Mouse (Mus musculus) neural tube, embryonic 12.5 days (tissue): ENCODE data around the gene Kat2a. TPM values are rescaled to one million over a fixed set of nuclear protein-coding genes. Genes with fewer than 3 reads are reported as not detected.

Experiments
- ATAC-seq: fragments of 200-750 bp; cut with Nextera tagmentation; 2 replicates; pipeline ENCODE4 v1.8.0; 2017; ENCODE audit warnings: low read depth, mild to moderate bottlenecking, moderate TSS enrichment, moderate library complexity; ENCODE audit not compliant: low FRiP score
- H3K27ac ChIP-seq: fragments of 300-500 bp; sonication (generic); 2 replicates; pipeline ENCODE4 v1.5.1; 2016
- H3K27me3 ChIP-seq: fragments of 300-500 bp; sonication (generic); replicated peaks from 2 replicates; pipeline ENCODE4 v1.6.1; 2016; ENCODE audit warnings: mild to moderate bottlenecking
- H3K36me3 ChIP-seq: fragments of 300-500 bp; sonication (generic); 2 replicates; pipeline ENCODE4 v1.6.1; 2016; ENCODE audit warnings: mild to moderate bottlenecking
- H3K4me1 ChIP-seq: fragments of 300-500 bp; sonication (generic); 2 replicates; pipeline ENCODE4 v1.6.1; 2016
- H3K4me2 ChIP-seq: fragments of 300-500 bp; sonication (generic); replicated peaks from 2 replicates; pipeline ENCODE4 v1.6.1; 2016; ENCODE audit warnings: mild to moderate bottlenecking
- H3K4me3 ChIP-seq: fragments of 300-500 bp; sonication (generic); 2 replicates; pipeline ENCODE4 v1.5.1; 2016
- H3K9ac ChIP-seq: fragments of 300-500 bp; sonication (generic); 2 replicates; pipeline ENCODE4 v1.6.1; 2016; ENCODE audit warnings: mild to moderate bottlenecking
- H3K9me3 ChIP-seq: fragments of 300-500 bp; sonication (generic); 2 replicates; pipeline ENCODE4 v1.6.1; 2016; ENCODE audit warnings: mild to moderate bottlenecking
- WGBS: fragments of 180-500 bp; shearing (Covaris S2); methylation state at CpG from one replicate; pipeline ENCODE4 v1.1.7; 2016; 5-methylcytosine and 5-hydroxymethylcytosine counted together
- polyA plus RNA-seq: library from polyadenylated mRNA; unstranded; fragments of >200 nt; fragmentation: Nextera tagmentation; extraction: Ambion mirVana; gene quantifications from 2 replicates; pipeline ENCODE4 v1.2.1, GENCODE M21; 2016

The Kat2a gene
- polyA plus RNA-seq, 1 experiment from 2014 or later = 64.7 TPM

GRCm38 (mm10) chr11:100730477-100731205 is 18.4 kb upstream of the Kat2a start:
- no peaks in the 10 kb centered on the region for H3K9me3 ChIP-seq
- 0 out of 2 replicates have a peak, but pooled peaks cover 1% of the 10 kb centered on the region for H3K4me1 ChIP-seq
- H3K4me2 ChIP-seq = no peak overlapping the region
- no peaks in the 10 kb centered on the region for H3K27me3 ChIP-seq
- 0 out of 2 replicates have a peak overlapping the region, but pooled peaks have one; percentile 8 for H3K9ac ChIP-seq
- H3K36me3 ChIP-seq = peaks cover 31% of the 10 kb centered on the region
- 91% methylated on average over 6 of the region's 6 CpGs for WGBS
- ATAC-seq = no peak
- H3K4me3 ChIP-seq = no peak overlapping the region
- no peak overlapping the region for H3K27ac ChIP-seq

GRCm38 (mm10) chr11:100729976-100730375 is 17.7 kb upstream of the Kat2a start:
- Histone ChIP-seq H3K4me2 (no peak overlapping the region), H3K9ac (no peak overlapping the region), H3K4me1 (no peaks in the 10 kb centered on the region), H3K27ac (no peak overlapping the region), H3K4me3 (no peak overlapping the region), H3K9me3 (no peaks in the 10 kb centered on the region), H3K36me3 (peaks cover 31% of the 10 kb centered on the region), H3K27me3 (no peaks in the 10 kb centered on the region)
- no peak for ATAC-seq
- WGBS = 87% methylated on average over 4 of the region's 4 CpGs

GRCm38 (mm10) chr11:100728601-100729000 is 16.3 kb upstream of the Kat2a start:
- 91% methylated on average over 6 of the region's 6 CpGs for WGBS
- no peak overlapping the region for H3K4me3 ChIP-seq
- ATAC-seq = no peak
- H3K4me2 ChIP-seq = no peak overlapping the region
- H3K27me3 ChIP-seq = no peaks in the 10 kb centered on the region
- H3K9me3 ChIP-seq = no peaks in the 10 kb centered on the region
- H3K27ac ChIP-seq = no peak overlapping the region
- H3K9ac ChIP-seq = no peak overlapping the region
- H3K36me3 ChIP-seq = peaks cover 31% of the 10 kb centered on the region
- H3K4me1 ChIP-seq = 0 out of 2 replicates have a peak, but pooled peaks cover 5% of the 10 kb centered on the region

- Histone ChIP-seq H3K4me3 (no peak overlapping the region), H3K27ac (no peak overlapping the region), H3K9ac (no peak overlapping the region), H3K36me3 (peaks cover 20% of the 10 kb centered on the region), H3K27me3 (no peaks in the 10 kb centered on the region), H3K9me3 (no peaks in the 10 kb centered on the region), H3K4me1 (0 out of 2 replicates have a peak, but pooled peaks cover 11% of the 10 kb centered on the region), H3K4me2 (no peak overlapping the region)
- 97% methylated on average over 3 of the region's 3 CpGs for WGBS
- no peak for ATAC-seq
Observed at GRCm38 (mm10) chr11:100727201-100727600, 14.9 kb upstream of the Kat2a start.

GRCm38 (mm10) chr11:100724919-100725512 is 12.8 kb upstream of the Kat2a start:
- no peak overlapping the region for H3K27ac ChIP-seq
- no peak overlapping the region for H3K9ac ChIP-seq
- H3K4me3 ChIP-seq = no peak overlapping the region
- no peaks in the 10 kb centered on the region for H3K27me3 ChIP-seq
- 56% methylated on average over 5 of the region's 5 CpGs for WGBS
- H3K36me3 ChIP-seq = peaks cover 15% of the 10 kb centered on the region
- no peak overlapping the region for H3K4me2 ChIP-seq
- H3K4me1 ChIP-seq = peaks cover 15% of the 10 kb centered on the region; the same call in 1 of the 2 replicates
- ATAC-seq = no peak
- no peaks in the 10 kb centered on the region for H3K9me3 ChIP-seq

- no peaks in the 10 kb centered on the region for H3K9me3 ChIP-seq
- WGBS = 60% methylated on average over 2 of the region's 2 CpGs
- H3K4me1 ChIP-seq = peaks cover 15% of the 10 kb centered on the region; the same call in 1 of the 2 replicates
- H3K4me3 ChIP-seq = no peak overlapping the region
- H3K27ac ChIP-seq = no peak overlapping the region
- H3K27me3 ChIP-seq = no peaks in the 10 kb centered on the region
- no peak for ATAC-seq
- peaks cover 26% of the 10 kb centered on the region for H3K36me3 ChIP-seq
- no peak overlapping the region for H3K9ac ChIP-seq
- H3K4me2 ChIP-seq = no peak overlapping the region
Observed at GRCm38 (mm10) chr11:100722493-100723028, 10.3 kb upstream of the Kat2a start.

- no peaks in the 10 kb centered on the region for H3K9me3 ChIP-seq
- no peak overlapping the region for H3K9ac ChIP-seq
- peaks cover 27% of the 10 kb centered on the region for H3K36me3 ChIP-seq
- no peak overlapping the region for H3K4me3 ChIP-seq
- H3K27me3 ChIP-seq = no peaks in the 10 kb centered on the region
- ATAC-seq = no peak
- no peak overlapping the region for H3K4me2 ChIP-seq
- peaks cover 15% of the 10 kb centered on the region; the same call in 1 of the 2 replicates for H3K4me1 ChIP-seq
- 76% methylated on average over 8 of the region's 8 CpGs for WGBS
- no peak overlapping the region for H3K27ac ChIP-seq
Observed at GRCm38 (mm10) chr11:100721776-100722492, 9.7 kb upstream of the Kat2a start.

- Histone ChIP-seq H3K36me3 (peaks cover 34% of the 10 kb centered on the region), H3K27ac (no peak overlapping the region)
- no peak for ATAC-seq
Observed at GRCm38 (mm10) chr11:100721254-100721653, 9.0 kb upstream of the Kat2a start.

GRCm38 (mm10) chr11:100720345-100720744 is 8.1 kb upstream of the Kat2a start:
- H3K9ac ChIP-seq = no peak overlapping the region
- H3K4me1 ChIP-seq = peaks cover 15% of the 10 kb centered on the region; the same call in 1 of the 2 replicates
- no peak overlapping the region for H3K27ac ChIP-seq
- H3K27me3 ChIP-seq = no peaks in the 10 kb centered on the region
- H3K9me3 ChIP-seq = no peaks in the 10 kb centered on the region
- peaks cover 43% of the 10 kb centered on the region for H3K36me3 ChIP-seq
- 79% methylated on average over 5 of the region's 5 CpGs for WGBS
- no peak overlapping the region for H3K4me3 ChIP-seq
- no peak overlapping the region for H3K4me2 ChIP-seq
- ATAC-seq = no peak

More at GRCm38 (mm10) chr11:100721254-100721653, 9.0 kb upstream of the Kat2a start:
- Histone ChIP-seq H3K4me1 (peaks cover 15% of the 10 kb centered on the region; the same call in 1 of the 2 replicates), H3K4me3 (no peak overlapping the region), H3K4me2 (no peak overlapping the region), H3K9ac (no peak overlapping the region), H3K9me3 (no peaks in the 10 kb centered on the region), H3K27me3 (no peaks in the 10 kb centered on the region)
- WGBS = 77% methylated on average over 4 of the region's 4 CpGs

- no peak for ATAC-seq
Observed at GRCm38 (mm10) chr11:100719893-100720292, 7.6 kb upstream of the Kat2a start.

GRCm38 (mm10) chr11:100719312-100719711 is 7.0 kb upstream of the Kat2a start:
- Histone ChIP-seq H3K27me3 (no peaks in the 10 kb centered on the region), H3K27ac (no peak overlapping the region), H3K4me2 (no peak overlapping the region), H3K36me3 (peaks cover 47% of the 10 kb centered on the region), H3K4me3 (no peak overlapping the region), H3K4me1 (peaks cover 13% of the 10 kb centered on the region), H3K9ac (no peak overlapping the region), H3K9me3 (no peaks in the 10 kb centered on the region)
- no peak for ATAC-seq
- 84% methylated on average over 3 of the region's 3 CpGs for WGBS

More at GRCm38 (mm10) chr11:100719893-100720292, 7.6 kb upstream of the Kat2a start:
- Histone ChIP-seq H3K4me2 (no peak overlapping the region), H3K4me1 (peaks cover 15% of the 10 kb centered on the region; the same call in 1 of the 2 replicates), H3K27me3 (no peaks in the 10 kb centered on the region), H3K36me3 (peaks cover 46% of the 10 kb centered on the region), H3K9me3 (no peaks in the 10 kb centered on the region), H3K27ac (no peak overlapping the region), H3K9ac (no peak overlapping the region), H3K4me3 (no peak overlapping the region)
- WGBS = 80% methylated on average over 11 of the region's 11 CpGs

- Histone ChIP-seq H3K36me3 (peaks cover 47% of the 10 kb centered on the region), H3K27me3 (no peaks in the 10 kb centered on the region), H3K9me3 (no peaks in the 10 kb centered on the region), H3K4me1 (peaks cover 17% of the 10 kb centered on the region), H3K27ac (no peak overlapping the region), H3K9ac (no peak overlapping the region), H3K4me2 (no peak overlapping the region), H3K4me3 (no peak overlapping the region)
- WGBS = 98% methylated on average over 4 of the region's 4 CpGs
- ATAC-seq = no peak
Observed at GRCm38 (mm10) chr11:100718866-100719265, 6.6 kb upstream of the Kat2a start.
